Mouse (Mus musculus): ENCODE data around the gene Dtnbp1. TPM values are rescaled to one million over a fixed set of nuclear protein-coding genes. Genes with fewer than 3 reads are reported as not detected.

The Dtnbp1 gene
- polyA plus RNA-seq, 1 experiment = 109 TPM

GRCm38 (mm10) chr13:45023356-45024150 is 21.6 kb upstream of the Dtnbp1 start:
- Histone ChIP-seq H3K27me3 (ENCODE audit: control insufficient read depth, insufficient read depth, low read length) (no peaks in the 10 kb centered on the region), H3K4me3 (replicated peaks; ENCODE audit: insufficient read depth, low read depth, low read length) (no peak overlapping the region), H3K27ac (ENCODE audit: insufficient read depth, low read length) (no peak overlapping the region), H3K4me1 (ENCODE audit: control insufficient read depth, insufficient read depth, low read length) (no peaks in the 10 kb centered on the region)
- 72% methylated on average over 20 of the region's 20 CpGs for WGBS
- TF ChIP-seq CTCF (IDR thresholded peaks at IDR 0.05; ENCODE audit: borderline replicate concordance, insufficient read depth, low read depth, low read length) (no peak), POLR2A (IDR thresholded peaks at IDR 0.05; ENCODE audit: borderline replicate concordance, insufficient read depth, low read length) (no peak)
- DNase-seq = no peak

DNA sequence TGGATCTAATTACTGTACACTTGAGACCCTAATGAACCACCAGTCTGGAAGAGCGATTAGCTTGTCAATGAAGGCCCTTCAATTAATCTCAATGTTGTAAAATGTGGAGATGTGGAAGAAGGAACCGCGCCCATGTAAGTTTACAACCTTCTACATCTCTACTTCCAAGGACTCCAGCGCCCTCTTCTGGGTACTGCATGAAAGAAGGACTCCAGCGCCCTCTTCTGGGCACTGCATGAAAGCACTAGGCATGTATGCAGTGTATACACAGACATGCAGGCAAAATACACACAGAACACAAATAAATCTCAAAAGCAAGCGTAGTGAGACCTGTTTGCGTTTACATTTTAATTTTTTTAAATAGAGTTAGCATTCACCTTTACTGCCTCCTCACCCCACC is 6.2 kb upstream of the Dtnbp1 start:
- no peaks in the 10 kb centered on the region for H3K27me3 ChIP-seq (ENCODE audit: control insufficient read depth, insufficient read depth, low read length)
- TF ChIP-seq POLR2A (IDR thresholded peaks at IDR 0.05; ENCODE audit: borderline replicate concordance, insufficient read depth, low read length) (no peak), CTCF (IDR thresholded peaks at IDR 0.05; ENCODE audit: borderline replicate concordance, insufficient read depth, low read depth, low read length) (peak; percentile 31; the same call in 1 of the 2 replicates)
- DNase-seq = no peak
- no peaks in the 10 kb centered on the region for H3K4me1 ChIP-seq (ENCODE audit: control insufficient read depth, insufficient read depth, low read length)
- 90% methylated on average over 7 of the region's 7 CpGs for WGBS
- H3K4me3 ChIP-seq (replicated peaks; ENCODE audit: insufficient read depth, low read depth, low read length) = no peak overlapping the region
- no peak overlapping the region for H3K27ac ChIP-seq (ENCODE audit: insufficient read depth, low read length)

DNA sequence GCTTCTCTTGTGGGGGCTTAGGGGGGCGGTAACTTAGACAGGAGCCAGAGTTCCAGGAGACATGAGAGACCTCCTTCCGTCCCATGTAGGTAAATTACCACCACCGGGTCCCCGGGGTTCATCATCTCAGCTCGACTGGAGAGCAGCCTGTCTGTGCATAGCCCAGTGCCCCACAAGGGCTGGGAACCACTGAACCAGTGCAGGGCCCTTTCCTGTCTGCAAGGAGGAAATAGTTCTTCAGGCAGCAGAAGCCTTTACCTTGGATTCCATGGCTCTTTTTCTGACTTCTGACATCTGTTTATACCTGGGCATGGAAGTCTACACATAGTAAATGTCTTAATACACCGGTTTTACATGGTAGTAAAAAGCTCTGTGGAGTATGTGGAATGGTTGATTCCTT is 5.8 kb upstream of the Dtnbp1 start:
- WGBS = 88% methylated on average over 6 of the region's 6 CpGs
- TF ChIP-seq POLR2A (IDR thresholded peaks at IDR 0.05; ENCODE audit: borderline replicate concordance, insufficient read depth, low read length) (no peak), CTCF (IDR thresholded peaks at IDR 0.05; ENCODE audit: borderline replicate concordance, insufficient read depth, low read depth, low read length) (no peak)
- Histone ChIP-seq H3K4me1 (ENCODE audit: control insufficient read depth, insufficient read depth, low read length) (no peaks in the 10 kb centered on the region), H3K4me3 (replicated peaks; ENCODE audit: insufficient read depth, low read depth, low read length) (no peak overlapping the region), H3K27ac (ENCODE audit: insufficient read depth, low read length) (no peak overlapping the region), H3K27me3 (ENCODE audit: control insufficient read depth, insufficient read depth, low read length) (no peaks in the 10 kb centered on the region)
- no peak for DNase-seq

DNA sequence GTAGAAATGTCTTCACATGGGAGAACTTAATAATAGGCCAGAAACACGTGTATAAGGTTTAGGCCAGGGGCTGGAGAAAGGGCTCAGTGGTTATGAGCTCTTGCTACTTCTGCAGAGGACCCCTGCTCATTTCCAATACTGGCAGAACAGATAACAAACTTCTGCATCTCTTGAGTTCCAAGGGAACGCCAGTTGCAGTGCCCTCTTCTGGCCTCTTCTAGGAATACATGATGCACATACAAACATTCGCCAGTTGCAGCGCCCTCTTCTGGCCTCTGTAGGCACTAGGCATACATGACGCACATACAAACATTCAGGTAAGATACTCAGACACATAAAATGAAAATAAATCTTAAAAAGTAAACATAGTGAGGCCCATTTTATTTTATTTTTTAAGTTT is 4.5 kb upstream of the Dtnbp1 start:
- TF ChIP-seq CTCF (IDR thresholded peaks at IDR 0.05; ENCODE audit: borderline replicate concordance, insufficient read depth, low read depth, low read length) (no peak; the same call in 1 of the 2 replicates), POLR2A (IDR thresholded peaks at IDR 0.05; ENCODE audit: borderline replicate concordance, insufficient read depth, low read length) (no peak)
- 84% methylated on average over 5 of the region's 5 CpGs for WGBS
- DNase-seq = no peak
- Histone ChIP-seq H3K4me1 (ENCODE audit: control insufficient read depth, insufficient read depth, low read length) (0 out of 2 replicates have a peak, but pooled peaks cover 2% of the 10 kb centered on the region), H3K27me3 (ENCODE audit: control insufficient read depth, insufficient read depth, low read length) (no peaks in the 10 kb centered on the region), H3K4me3 (replicated peaks; ENCODE audit: insufficient read depth, low read depth, low read length) (no peak overlapping the region), H3K27ac (ENCODE audit: insufficient read depth, low read length) (no peak overlapping the region)

DNA sequence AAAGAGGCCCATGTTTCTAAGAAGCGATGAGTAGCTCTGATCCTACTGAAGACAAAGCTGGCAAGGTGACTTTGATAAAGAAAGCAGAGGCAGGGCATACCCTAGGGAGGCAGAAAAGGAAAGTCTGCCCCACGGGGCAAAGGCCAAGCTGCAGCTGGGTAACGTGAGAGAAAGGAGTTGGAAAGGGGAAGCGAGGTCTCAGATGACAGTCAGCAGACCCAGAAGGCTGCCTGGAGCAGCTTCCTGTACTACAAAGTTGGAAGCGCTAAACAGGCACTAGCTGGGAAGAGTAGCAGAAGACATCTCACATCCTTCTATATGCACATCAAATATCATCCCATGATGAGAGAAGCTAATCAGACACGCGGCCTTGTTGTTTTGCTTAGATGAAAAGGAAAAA is 3.9 kb upstream of the Dtnbp1 start:
- TF ChIP-seq POLR2A (IDR thresholded peaks at IDR 0.05; ENCODE audit: borderline replicate concordance, insufficient read depth, low read length) (no peak), CTCF (IDR thresholded peaks at IDR 0.05; ENCODE audit: borderline replicate concordance, insufficient read depth, low read depth, low read length) (no peak)
- no peak for DNase-seq
- WGBS = 82% methylated on average over 7 of the region's 7 CpGs

GRCm38 (mm10) chr13:45004987-45005592 is 3.1 kb upstream of the Dtnbp1 start:
- H3K27me3 ChIP-seq (ENCODE audit: control insufficient read depth, insufficient read depth, low read length) = no peaks in the 10 kb centered on the region
- no peak for DNase-seq
- WGBS = 78% methylated on average over 5 of the region's 5 CpGs

More for the DNA sequence above, 3.9 kb upstream of the Dtnbp1 start:
- Histone ChIP-seq H3K27ac (ENCODE audit: insufficient read depth, low read length) (no peak overlapping the region), H3K27me3 (ENCODE audit: control insufficient read depth, insufficient read depth, low read length) (no peaks in the 10 kb centered on the region), H3K4me3 (replicated peaks; ENCODE audit: insufficient read depth, low read depth, low read length) (no peak overlapping the region), H3K4me1 (ENCODE audit: control insufficient read depth, insufficient read depth, low read length) (peaks cover 5% of the 10 kb centered on the region; the same call in 1 of the 2 replicates)

DNA sequence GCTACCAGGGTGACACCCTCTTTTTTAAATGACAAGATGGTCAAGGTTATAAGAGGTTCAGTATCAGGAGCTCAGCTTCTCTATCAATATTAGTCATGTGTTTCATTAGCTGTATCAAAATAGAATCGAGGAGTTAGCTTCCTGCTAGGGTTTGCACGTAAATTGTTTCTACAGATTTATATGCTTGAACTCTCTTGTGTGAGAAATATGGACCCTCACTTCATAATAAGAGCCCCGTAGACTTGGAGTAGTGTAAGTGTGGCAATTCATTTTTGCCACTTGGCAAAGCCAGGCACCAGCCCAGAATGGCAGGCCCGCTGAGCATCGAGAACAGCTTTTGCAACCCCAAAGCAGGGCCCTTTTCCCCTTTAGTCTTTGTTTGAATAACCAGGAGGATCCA is 1.1 kb upstream of the Dtnbp1 start:
- no peak for DNase-seq

More at GRCm38 (mm10) chr13:45004987-45005592, 3.1 kb upstream of the Dtnbp1 start:
- peaks cover 5% of the 10 kb centered on the region; the same call in 1 of the 2 replicates for H3K4me1 ChIP-seq (ENCODE audit: control insufficient read depth, insufficient read depth, low read length)
- TF ChIP-seq POLR2A (IDR thresholded peaks at IDR 0.05; ENCODE audit: borderline replicate concordance, insufficient read depth, low read length) (no peak), CTCF (IDR thresholded peaks at IDR 0.05; ENCODE audit: borderline replicate concordance, insufficient read depth, low read depth, low read length) (no peak)
- H3K27ac ChIP-seq (ENCODE audit: insufficient read depth, low read length) = no peak overlapping the region
- H3K4me3 ChIP-seq (replicated peaks; ENCODE audit: insufficient read depth, low read depth, low read length) = no peak overlapping the region

More for the DNA sequence above, 1.1 kb upstream of the Dtnbp1 start:
- no peak overlapping the region for H3K27ac ChIP-seq (ENCODE audit: insufficient read depth, low read length)
- 53% methylated on average over 5 of the region's 5 CpGs for WGBS
- TF ChIP-seq POLR2A (IDR thresholded peaks at IDR 0.05; ENCODE audit: borderline replicate concordance, insufficient read depth, low read length) (no peak), CTCF (IDR thresholded peaks at IDR 0.05; ENCODE audit: borderline replicate concordance, insufficient read depth, low read depth, low read length) (no peak)
- H3K4me3 ChIP-seq (replicated peaks; ENCODE audit: insufficient read depth, low read depth, low read length) = no peak overlapping the region
- peaks cover 5% of the 10 kb centered on the region; the same call in 1 of the 2 replicates for H3K4me1 ChIP-seq (ENCODE audit: control insufficient read depth, insufficient read depth, low read length)
- H3K27me3 ChIP-seq (ENCODE audit: control insufficient read depth, insufficient read depth, low read length) = no peaks in the 10 kb centered on the region

Data from cerebellum, adult 2 months (tissue).